Mouse (Mus musculus) retina, postnatal 1 day (tissue): Measurements from ENCODE around the gene Sugct.
A peak's percentile ranks its signal among the peaks of the same experiment; 100 is the strongest.
"Not testable (repeated sequence)": the region's sequence is repeated elsewhere in the genome, so short reads cannot be mapped to it uniquely, and the experiment has no call there.

Experiments used
- DNase-seq: peaks from one replicate; pipeline ENCODE4 v3.0.0-alpha.2; 2012

The Sugct gene

DNA sequence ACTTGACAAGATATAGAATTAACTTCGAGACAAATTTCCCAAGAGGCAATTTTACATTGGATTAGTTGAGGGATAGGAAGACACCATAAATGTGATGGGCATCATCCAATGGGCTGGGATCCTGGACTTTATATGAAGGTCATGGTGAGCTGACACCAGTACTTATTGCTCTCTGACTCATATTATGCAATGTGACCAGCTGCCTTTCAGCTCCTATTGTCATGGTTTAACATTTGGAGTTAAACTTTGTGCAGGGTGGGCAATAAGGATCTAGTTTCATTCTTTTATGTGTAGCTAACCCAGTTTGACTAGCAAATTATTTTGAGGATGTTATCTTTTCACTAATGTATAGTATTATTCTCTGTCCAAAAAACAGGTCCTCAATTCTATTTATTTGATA is 854.4 kb downstream of the Sugct start:
- no peak for DNase-seq

DNA sequence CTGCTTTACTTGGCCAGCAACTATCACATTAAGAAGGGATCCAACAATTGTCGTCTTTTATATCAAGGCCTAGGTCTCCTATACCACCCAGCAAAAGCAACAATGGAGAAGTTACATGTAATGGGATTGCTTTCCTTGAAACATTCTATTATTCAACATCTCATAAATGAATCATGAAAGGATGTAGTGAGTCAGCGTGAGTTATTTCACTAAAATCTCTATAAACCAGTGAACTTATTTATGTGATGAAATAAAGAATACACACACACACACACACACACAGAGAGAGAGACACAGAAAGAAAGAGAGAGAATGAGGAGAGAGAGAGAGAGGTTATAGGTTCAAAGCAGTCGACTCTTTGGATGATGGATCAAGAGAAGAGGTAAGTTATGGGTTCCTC is 856.9 kb downstream of the Sugct start:
- DNase-seq, result no peak

DNA sequence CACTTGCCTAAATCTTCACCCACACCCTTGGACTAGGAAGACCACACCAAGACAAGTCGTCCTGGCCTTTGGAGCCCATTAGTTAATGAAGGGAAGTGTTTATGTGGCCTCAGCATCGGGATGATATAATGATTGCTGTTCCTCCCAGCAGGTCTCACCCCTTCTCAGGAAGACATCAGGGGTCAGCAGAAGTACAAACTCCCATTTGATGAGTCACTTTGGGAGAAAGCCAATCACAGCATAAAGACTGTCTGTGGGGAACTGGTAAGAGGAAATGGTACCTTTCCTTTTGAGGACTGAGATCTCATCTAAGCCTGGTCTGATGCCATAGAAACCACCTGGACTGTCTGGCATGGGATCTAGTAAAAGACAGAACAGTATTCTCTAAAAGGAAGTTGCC is 860.2 kb downstream of the Sugct start:
- DNase-seq, result no peak

DNA sequence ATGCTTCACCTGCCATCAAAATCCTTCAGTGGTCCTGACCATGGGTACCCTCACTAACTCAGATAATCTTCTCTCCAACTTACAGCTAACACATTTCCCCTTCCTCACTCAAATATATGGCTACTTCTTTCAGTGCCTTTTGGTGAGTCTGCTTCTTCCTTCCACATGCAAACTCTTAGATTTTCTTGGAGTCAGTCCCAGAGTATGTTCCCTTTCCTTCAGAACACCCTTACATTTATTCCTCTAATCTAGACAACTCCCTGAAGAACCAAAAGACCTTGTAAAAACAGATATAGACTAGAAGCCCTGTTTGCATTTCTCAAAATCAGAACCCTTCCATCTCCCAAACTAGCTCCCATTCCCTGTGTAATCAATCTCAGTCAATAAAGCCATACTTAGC is 862.3 kb downstream of the Sugct start:
- no peak for DNase-seq

DNA sequence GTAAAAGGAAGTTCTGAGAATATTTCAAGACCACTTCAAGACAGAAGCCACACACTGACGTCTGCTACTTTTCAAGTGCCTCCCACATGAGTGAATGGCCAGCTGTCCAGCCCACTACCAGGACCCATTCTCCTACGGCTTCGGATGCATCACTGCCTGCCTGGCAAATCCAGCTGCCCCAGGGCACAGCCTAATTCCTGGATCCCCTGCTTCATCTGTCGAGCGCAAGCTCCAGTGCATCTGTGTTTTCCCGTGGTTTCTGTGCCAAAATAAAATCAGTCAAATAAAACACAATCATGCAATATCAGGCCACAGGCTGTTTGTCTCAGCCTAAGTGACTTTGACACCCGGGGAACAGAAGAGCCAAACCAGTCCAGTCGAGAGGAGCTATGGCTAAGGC is 863.5 kb downstream of the Sugct start:
- DNase-seq, result peak; percentile 53

DNA sequence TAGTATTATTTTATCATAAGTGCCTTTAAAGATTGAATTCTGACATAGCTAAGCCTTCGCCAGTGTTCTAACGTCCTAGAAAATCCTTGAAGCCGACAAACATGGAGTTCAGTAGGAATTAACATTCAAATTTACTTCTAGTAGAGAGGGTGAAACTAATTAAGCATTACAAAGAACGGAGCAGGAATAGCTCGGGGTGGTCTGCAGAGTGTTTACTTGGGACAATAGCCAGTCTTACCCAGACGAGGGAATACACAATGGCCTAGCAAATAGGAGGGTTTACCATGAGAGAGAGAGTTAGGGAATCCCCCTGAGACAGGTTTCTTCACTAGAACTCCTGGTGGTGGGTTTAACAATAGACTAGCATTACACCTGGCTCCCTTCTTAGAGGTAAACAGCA is 865.1 kb downstream of the Sugct start:
- not testable (repeated sequence) for DNase-seq

DNA sequence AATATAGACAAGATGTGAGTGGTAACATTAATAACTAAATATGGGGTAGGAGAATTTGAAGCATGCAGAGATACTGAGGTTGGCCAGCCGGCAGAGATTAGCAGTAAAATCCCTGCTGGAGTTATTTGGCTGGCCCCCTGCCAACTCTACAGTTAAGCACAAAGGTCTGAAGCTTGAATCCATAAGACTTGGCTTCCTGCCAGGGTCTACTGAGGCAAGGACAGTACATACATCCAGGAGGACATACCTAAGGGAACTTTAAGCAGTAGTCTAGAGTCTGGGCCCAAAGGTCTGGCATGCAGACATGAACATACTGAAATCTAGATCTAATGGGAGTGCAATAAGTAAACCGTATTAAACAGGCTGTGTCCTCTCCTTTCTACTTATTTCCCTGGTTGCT is 865.8 kb downstream of the Sugct start:
- DNase-seq, result peak; percentile 43

DNA sequence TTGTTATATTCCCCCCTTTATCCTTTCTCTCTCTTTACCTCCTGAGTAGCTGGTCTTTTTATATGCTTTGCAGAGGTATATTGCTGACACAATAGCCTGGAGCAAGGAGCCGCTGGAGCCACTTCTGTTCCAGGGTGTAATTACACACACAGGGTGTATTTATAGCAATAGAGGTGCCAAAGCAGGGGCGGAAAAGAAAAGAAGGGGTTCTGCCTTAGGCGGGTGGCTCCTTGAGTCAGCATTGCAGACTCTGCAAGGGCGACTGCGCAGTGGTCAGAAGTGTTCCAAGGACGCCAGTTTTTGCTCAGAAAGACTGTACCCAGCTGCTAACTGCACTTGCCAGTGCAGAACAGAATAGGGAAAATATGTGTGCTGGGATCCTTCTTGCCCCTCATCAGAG is 869.7 kb downstream of the Sugct start:
- no peak for DNase-seq

DNA sequence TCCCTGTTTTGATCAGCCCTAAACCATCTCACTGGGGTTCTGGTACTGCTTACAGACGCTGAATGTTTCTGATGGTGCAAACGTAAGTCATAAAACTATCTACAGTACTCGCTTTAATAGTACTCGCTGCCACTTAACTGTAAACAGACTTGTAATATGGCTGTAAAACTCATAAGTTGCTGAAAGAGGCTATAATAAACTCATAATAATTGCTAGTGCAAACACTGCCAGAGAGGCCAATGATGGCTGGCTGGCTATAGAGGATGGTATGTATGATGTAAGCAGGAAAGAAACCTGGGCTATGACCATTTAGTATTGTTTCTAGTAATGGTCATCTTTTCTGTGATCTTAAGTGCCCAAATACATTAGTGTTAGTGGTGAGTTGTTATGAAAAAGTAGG is 873.6 kb downstream of the Sugct start:
- DNase-seq, result no peak

DNA sequence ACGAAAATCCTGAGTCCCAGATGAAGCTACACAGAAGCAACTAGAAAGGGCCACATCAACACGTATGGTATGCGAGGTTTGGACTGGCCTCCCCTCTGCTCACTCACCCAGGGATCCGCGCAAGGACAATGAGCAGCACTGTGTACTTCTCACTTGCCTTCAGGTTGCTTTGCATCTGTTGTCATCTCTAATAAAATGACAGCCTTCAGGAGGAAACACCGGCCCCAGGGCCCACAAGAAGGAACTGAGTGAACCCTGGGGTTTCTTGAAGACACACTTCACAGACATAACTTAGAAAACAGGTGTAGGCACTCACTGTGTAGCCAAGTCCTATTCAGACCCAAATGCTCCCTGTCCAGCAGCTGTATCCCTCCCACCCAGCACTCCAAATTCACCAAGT is 877.9 kb downstream of the Sugct start:
- no peak for DNase-seq

DNA sequence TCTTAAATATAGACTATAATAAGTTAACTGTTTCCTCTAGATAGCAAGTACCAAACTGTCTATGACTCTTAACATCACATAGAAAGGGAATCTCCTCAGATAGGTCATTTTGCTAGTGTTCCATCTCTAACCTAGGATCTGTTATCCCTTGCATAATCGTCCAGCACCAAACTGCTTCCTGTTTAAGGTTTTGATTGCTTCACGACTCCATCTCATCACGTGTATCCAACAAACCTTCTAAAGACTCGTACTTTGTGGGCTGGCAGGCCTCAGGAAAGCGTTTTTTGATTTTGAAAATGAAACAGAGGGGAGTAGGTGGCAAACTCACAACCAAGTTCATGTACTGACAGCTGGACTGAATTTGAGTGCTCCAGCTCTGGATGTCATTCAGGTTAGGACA is 878.6 kb downstream of the Sugct start:
- DNase-seq, result no peak

DNA sequence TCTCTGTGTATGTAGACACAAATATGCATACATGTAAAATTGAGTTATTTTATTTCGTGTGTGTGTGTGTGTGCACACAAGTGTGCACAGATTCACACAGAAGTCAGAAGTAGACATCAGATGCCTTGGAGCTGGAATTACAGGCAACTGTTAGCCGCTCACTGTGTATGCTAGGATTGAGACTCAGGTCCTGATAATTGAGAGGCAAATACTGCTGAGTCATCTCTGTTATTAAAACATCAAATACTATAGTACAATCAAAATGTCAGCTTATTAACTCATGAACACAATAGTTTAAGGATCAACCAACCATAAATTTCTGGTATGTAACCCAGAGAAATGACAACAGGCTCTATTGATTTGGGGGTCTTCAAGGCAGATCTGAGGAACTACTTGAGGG is 883.1 kb downstream of the Sugct start:
- no peak for DNase-seq
